Mouse (Mus musculus): ENCODE results near the gene Pgap1. TPM values are rescaled to one million over a fixed set of nuclear protein-coding genes. Genes with fewer than 3 reads are reported as not detected.

Gene Pgap1
- 11.4 TPM for polyA plus RNA-seq (2014; fragmentation: Illumina TruSeq; extraction: RNeasy Lipid Tissue Mini Kit (QIAGEN cat#74804); ENCODE audit: low read depth, low replicate concordance)

GRCm38 (mm10) chr1:54557301-54558229 lies at the start of gene Pgap1:
Pgap1 (minus strand) TSS chr1:54557684.

GRCm38 (mm10) chr1:54438340-54439079 lies 119.0 kb downstream of the Pgap1 start, which contains the start of gene Gtf3c3:
Gtf3c3 (minus strand) TSS chr1:54438971.

Other genes starting within 250 kb of the Pgap1 start
- 12.2 TPM for gene Gtf3c3, start 118.7 kb downstream of the Pgap1 start, polyA plus RNA-seq (2014; fragmentation: Illumina TruSeq; extraction: RNeasy Lipid Tissue Mini Kit (QIAGEN cat#74804); ENCODE audit: low read depth, low replicate concordance)